Mouse (Mus musculus) thymus, postnatal 4 days (tissue): ENCODE results near the gene Creg1.
"Not testable (repeated sequence)": the region's sequence is repeated elsewhere in the genome, so short reads cannot be mapped to it uniquely, and the experiment has no call there.

ENCODE experiments used
- DNase-seq: peaks from one replicate; pipeline ENCODE4 v3.0.0; 2021

Gene Creg1

GRCm38 (mm10) chr1:165751838-165752237 is 11.7 kb upstream of the Creg1 start:
- DNase-seq: no peak

- DNase-seq: no peak
Measured at GRCm38 (mm10) chr1:165754205-165754604, 9.3 kb upstream of the Creg1 start.

- DNase-seq: no peak
Measured at GRCm38 (mm10) chr1:165755194-165755593, 8.4 kb upstream of the Creg1 start.

- DNase-seq: no peak
Measured at GRCm38 (mm10) chr1:165761522-165762305, 1.8 kb upstream of the Creg1 start.

- not testable (repeated sequence) for DNase-seq
Measured at GRCm38 (mm10) chr1:165762498-165762897, 1.0 kb upstream of the Creg1 start.

- DNase-seq: peak; percentile 8
Measured at GRCm38 (mm10) chr1:165762914-165763634, 472 bp upstream of the Creg1 start.

- no peak for DNase-seq
Measured at GRCm38 (mm10) chr1:165764571-165764970, 1.0 kb downstream of the Creg1 start.

GRCm38 (mm10) chr1:165765041-165765440 is 1.5 kb downstream of the Creg1 start:
- peak; percentile 6 for DNase-seq

- peak; percentile 5 for DNase-seq
Measured at GRCm38 (mm10) chr1:165765651-165766294, 2.2 kb downstream of the Creg1 start.

GRCm38 (mm10) chr1:165766295-165766890 is 2.8 kb downstream of the Creg1 start:
- DNase-seq: no peak

GRCm38 (mm10) chr1:165768894-165769512 is 5.5 kb downstream of the Creg1 start:
- DNase-seq: no peak

GRCm38 (mm10) chr1:165770181-165770759 is 6.7 kb downstream of the Creg1 start:
- no peak for DNase-seq

- peak; percentile 89 for DNase-seq
Measured at GRCm38 (mm10) chr1:165771491-165771897, 7.9 kb downstream of the Creg1 start.

GRCm38 (mm10) chr1:165771998-165772397 is 8.5 kb downstream of the Creg1 start:
- DNase-seq: no peak

GRCm38 (mm10) chr1:165775518-165776294 is 12.2 kb downstream of the Creg1 start:
- DNase-seq: peak; percentile 67

- no peak for DNase-seq
Measured at GRCm38 (mm10) chr1:165779954-165780585, 16.5 kb downstream of the Creg1 start.

- DNase-seq: peak; percentile 80
Measured at GRCm38 (mm10) chr1:165780586-165781111, 17.1 kb downstream of the Creg1 start.

GRCm38 (mm10) chr1:165781426-165781825 is 17.9 kb downstream of the Creg1 start:
- no peak for DNase-seq

GRCm38 (mm10) chr1:165781911-165782310 is 18.4 kb downstream of the Creg1 start:
- peak; percentile 8 for DNase-seq

GRCm38 (mm10) chr1:165786296-165786695 is 22.8 kb downstream of the Creg1 start:
- no peak for DNase-seq

- peak; percentile 77 for DNase-seq
Measured at GRCm38 (mm10) chr1:165788511-165788910, 25.0 kb downstream of the Creg1 start, which contains the start of gene Cd247. Cd247 (plus strand) TSS chr1:165788681.
